Mouse (Mus musculus): ENCODE measurements around the gene Gsap. TPM values are rescaled to one million over a fixed set of nuclear protein-coding genes. Genes with fewer than 3 reads are reported as not detected.
"Not testable (repeated sequence)": the region's sequence is repeated elsewhere in the genome, so short reads cannot be mapped to it uniquely, and the experiment has no call there.

Gene Gsap
- polyA plus RNA-seq, 1 experiment from 2014 or later: 7.7 TPM

DNA sequence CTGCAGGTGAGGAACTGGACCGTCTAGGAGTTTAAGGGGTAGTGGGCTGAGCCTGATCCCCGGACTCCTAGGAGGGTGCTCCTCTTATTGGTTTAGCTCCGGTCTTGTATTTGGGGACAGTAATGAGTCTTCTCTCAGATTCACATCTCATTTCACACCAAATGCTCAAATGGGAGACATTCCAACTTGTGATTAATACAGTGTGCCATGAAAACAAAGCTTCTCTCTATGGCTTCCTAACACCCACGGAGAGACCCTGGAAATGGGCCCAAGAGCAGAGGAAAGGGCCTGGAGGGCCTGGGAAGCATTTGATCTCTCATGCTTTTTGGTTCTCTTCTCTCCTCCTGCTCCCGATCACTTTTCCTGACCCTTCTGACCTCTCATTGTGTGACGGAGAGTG, 14.7 kb upstream of the Gsap start:
- peaks cover 47% of the 10 kb centered on the region for H3K4me1 ChIP-seq (ENCODE audit: control insufficient read depth, insufficient read depth, low read length)
- peak overlapping the region; percentile 70 for H3K27ac ChIP-seq (ENCODE audit: low read depth, low read length)
- H3K27me3 ChIP-seq (replicated peaks; ENCODE audit: control insufficient read depth, insufficient read depth, low read length): no peaks in the 10 kb centered on the region
- WGBS: 32% methylated on average over 6 of the region's 6 CpGs
- H3K9ac ChIP-seq (ENCODE audit: low read length): no peak overlapping the region
- no peaks in the 10 kb centered on the region for H3K9me3 ChIP-seq (replicated peaks; ENCODE audit: control insufficient read depth, low read length)
- H3K4me3 ChIP-seq (ENCODE audit: low read depth, low read length): no peak overlapping the region
- no peaks in the 10 kb centered on the region for H3K36me3 ChIP-seq (ENCODE audit: control insufficient read depth, insufficient read depth, low read length)
- H3K4me2 ChIP-seq (ENCODE audit: low read length): no peak overlapping the region
- ATAC-seq (peak; percentile 32), DNase-seq (ENCODE audit: low spot score) (peak; percentile 89)

DNA sequence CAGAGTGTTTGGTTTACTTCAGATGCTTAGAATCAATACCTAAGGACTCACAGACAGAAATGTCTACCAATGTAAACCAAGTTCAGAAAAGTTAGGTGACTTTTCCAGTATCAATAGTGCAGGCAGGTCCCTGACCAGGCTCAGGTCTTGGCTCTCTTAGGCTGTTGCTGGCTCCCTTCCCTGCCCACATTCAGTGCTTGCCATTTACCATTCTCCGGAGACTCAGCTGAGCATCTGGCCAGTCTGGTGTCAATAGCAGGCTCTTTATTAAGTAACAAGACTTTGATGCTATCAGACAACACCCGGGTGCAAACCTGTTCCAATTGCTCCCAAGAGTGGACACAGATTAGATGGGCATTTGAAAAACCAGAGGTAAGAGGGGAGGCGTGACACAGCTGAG, 13.7 kb upstream of the Gsap start:
- ATAC-seq: no peak
- WGBS: 52% methylated on average over 3 of the region's 3 CpGs
- DNase-seq (ENCODE audit: low spot score): peak; percentile 58
- Histone ChIP-seq H3K9me3 (replicated peaks; ENCODE audit: control insufficient read depth, low read length) (no peaks in the 10 kb centered on the region), H3K9ac (ENCODE audit: low read length) (no peak overlapping the region), H3K36me3 (ENCODE audit: control insufficient read depth, insufficient read depth, low read length) (no peaks in the 10 kb centered on the region), H3K27me3 (replicated peaks; ENCODE audit: control insufficient read depth, insufficient read depth, low read length) (no peaks in the 10 kb centered on the region), H3K4me3 (ENCODE audit: low read depth, low read length) (no peak overlapping the region), H3K27ac (ENCODE audit: low read depth, low read length) (peak overlapping the region; percentile 21; the same call in 1 of the 2 replicates), H3K4me1 (ENCODE audit: control insufficient read depth, insufficient read depth, low read length) (peaks cover 47% of the 10 kb centered on the region), H3K4me2 (ENCODE audit: low read length) (no peak overlapping the region)

DNA sequence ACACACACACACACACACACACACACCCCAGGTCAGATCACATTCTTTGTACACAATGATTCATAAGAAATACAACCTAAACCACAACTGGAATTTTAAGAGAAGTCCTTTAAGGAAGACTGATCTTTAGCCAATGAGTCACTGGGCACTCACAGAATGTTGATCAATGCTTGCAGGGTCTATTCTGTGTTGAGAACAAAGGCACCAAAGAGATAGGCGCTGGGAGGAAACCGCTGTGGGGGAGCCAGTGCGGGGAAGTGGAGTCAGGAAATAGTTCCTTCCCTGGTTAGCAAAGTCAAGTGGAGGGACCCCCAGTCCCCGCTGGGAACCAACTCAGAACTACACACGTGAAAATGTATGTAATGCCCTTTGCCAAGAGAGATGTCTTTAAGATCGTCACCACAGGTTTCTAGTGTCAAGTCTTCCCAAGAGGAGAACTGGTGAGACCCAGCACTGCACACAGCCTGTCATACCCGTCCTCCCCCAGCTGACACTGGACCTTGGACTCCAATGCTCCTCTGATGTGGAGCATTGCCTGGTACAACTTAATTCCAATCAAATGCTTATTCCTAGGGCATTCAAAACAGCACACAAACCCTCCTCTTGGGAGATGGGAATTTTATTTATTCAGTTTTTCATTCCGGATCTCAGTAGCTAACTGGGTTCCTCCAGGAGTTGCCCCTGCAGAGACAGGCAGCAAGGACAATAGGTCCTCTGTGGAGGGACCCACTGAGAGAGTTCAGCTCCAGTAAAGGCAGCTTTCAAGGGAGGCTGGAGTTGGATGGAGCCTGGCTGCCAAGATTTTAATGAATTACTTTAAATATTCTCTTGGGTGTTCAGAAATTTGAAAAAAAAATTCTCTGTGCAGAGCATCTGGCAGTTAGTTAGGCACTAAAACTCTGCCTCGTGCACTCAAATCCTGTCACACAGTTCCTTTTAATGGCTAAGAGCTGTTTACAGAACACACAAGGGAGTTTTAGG, 10.6 kb upstream of the Gsap start:
- Histone ChIP-seq H3K4me2 (ENCODE audit: low read length) (peak overlapping the region; percentile 16; the same call in 1 of the 2 replicates), H3K4me1 (ENCODE audit: control insufficient read depth, insufficient read depth, low read length) (peaks cover 30% of the 10 kb centered on the region), H3K36me3 (ENCODE audit: control insufficient read depth, insufficient read depth, low read length) (no peaks in the 10 kb centered on the region), H3K9me3 (replicated peaks; ENCODE audit: control insufficient read depth, low read length) (no peaks in the 10 kb centered on the region), H3K9ac (ENCODE audit: low read length) (no peak overlapping the region), H3K4me3 (ENCODE audit: low read depth, low read length) (no peak overlapping the region), H3K27me3 (replicated peaks; ENCODE audit: control insufficient read depth, insufficient read depth, low read length) (no peaks in the 10 kb centered on the region), H3K27ac (ENCODE audit: low read depth, low read length) (peak overlapping the region; percentile 46)
- WGBS: 17% methylated on average over 9 of the region's 9 CpGs
- ATAC-seq (peak; percentile 74), DNase-seq (ENCODE audit: low spot score) (peak; percentile 72)

DNA sequence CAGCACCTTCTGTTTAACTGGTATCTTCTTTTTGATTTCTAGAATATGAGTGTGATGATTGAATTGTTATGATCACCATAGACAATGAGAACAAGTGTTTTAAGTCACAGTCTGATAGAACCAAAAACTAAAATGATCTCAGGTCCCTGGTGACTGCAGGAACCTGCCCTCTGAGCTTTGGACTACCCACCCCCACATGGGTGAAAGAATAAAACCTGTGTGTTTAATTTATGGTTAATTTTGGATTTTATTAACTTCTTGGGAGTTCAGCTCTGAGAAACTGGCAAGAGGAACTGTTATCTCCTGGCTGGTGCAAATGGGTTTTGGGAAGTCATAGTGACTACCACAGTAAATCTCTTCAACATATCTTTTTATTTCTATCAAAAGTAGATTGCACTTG, 6.6 kb upstream of the Gsap start:
- Histone ChIP-seq H3K9ac (ENCODE audit: low read length) (no peak overlapping the region), H3K9me3 (replicated peaks; ENCODE audit: control insufficient read depth, low read length) (no peaks in the 10 kb centered on the region), H3K27ac (ENCODE audit: low read depth, low read length) (no peak overlapping the region), H3K4me2 (ENCODE audit: low read length) (no peak overlapping the region), H3K27me3 (replicated peaks; ENCODE audit: control insufficient read depth, insufficient read depth, low read length) (no peaks in the 10 kb centered on the region), H3K4me1 (ENCODE audit: control insufficient read depth, insufficient read depth, low read length) (peaks cover 9% of the 10 kb centered on the region), H3K4me3 (ENCODE audit: low read depth, low read length) (no peak overlapping the region), H3K36me3 (ENCODE audit: control insufficient read depth, insufficient read depth, low read length) (no peaks in the 10 kb centered on the region)
- no peak for DNase-seq (ENCODE audit: low spot score)
- ATAC-seq: no peak

DNA sequence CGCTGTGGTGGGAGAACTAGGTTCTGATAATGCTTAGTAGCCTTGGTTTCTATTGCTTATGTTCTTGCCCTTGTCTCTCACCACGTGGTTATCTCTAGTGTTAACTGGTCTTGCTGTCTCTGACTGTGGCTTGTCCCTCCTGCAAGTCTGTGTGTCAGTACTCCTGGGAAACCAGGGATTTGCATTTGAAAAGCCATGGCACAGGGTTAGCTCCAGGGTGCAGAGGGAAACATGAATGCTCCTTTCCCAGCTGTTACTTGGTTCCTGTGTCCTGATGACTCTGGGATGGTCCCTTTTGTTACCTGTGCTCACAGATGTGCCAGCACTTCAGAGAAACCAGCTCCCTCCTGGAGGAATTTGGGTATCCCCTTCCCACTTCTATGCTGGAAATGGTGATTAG, 3.0 kb upstream of the Gsap start:
- DNase-seq (ENCODE audit: low spot score); H3K9ac ChIP-seq (ENCODE audit: low read length); H3K4me3 ChIP-seq (ENCODE audit: low read depth, low read length); H3K27ac ChIP-seq (ENCODE audit: low read depth, low read length); H3K36me3 ChIP-seq (ENCODE audit: control insufficient read depth, insufficient read depth, low read length); H3K4me1 ChIP-seq (ENCODE audit: control insufficient read depth, insufficient read depth, low read length); H3K9me3 ChIP-seq (replicated peaks; ENCODE audit: control insufficient read depth, low read length); H3K4me2 ChIP-seq (ENCODE audit: low read length); ATAC-seq; H3K27me3 ChIP-seq (replicated peaks; ENCODE audit: control insufficient read depth, insufficient read depth, low read length): not testable (repeated sequence)
- 64% methylated on average over 2 of the region's 2 CpGs for WGBS

DNA sequence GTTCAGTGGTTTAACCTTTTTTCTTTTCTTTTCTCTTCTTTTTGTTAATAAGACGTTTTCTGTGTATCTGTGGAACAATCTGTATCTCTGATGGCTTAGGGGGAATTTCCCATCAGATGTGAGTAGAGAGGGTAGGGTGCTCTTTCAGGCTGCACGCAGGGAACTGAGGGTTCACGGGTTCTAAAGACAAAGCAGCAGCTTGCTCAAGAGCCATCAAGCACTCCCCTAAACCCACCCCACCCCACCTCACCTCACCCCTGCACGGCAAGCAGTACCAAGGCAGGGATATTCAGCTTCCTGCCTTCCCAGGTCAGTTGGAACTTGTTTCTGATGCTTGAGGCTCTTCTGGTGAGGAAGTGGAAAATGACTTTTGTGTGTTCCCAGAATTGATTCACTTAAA, 766 bp downstream of the Gsap start:
- 4% methylated on average over 4 of the region's 4 CpGs for WGBS
- Histone ChIP-seq H3K9me3 (replicated peaks; ENCODE audit: control insufficient read depth, low read length) (no peaks in the 10 kb centered on the region), H3K4me3 (ENCODE audit: low read depth, low read length) (peak overlapping the region; percentile 49), H3K4me1 (ENCODE audit: control insufficient read depth, insufficient read depth, low read length) (peaks cover 6% of the 10 kb centered on the region; the same call in 1 of the 2 replicates), H3K36me3 (ENCODE audit: control insufficient read depth, insufficient read depth, low read length) (no peaks in the 10 kb centered on the region), H3K4me2 (ENCODE audit: low read length) (peak overlapping the region; percentile 74), H3K27me3 (replicated peaks; ENCODE audit: control insufficient read depth, insufficient read depth, low read length) (no peaks in the 10 kb centered on the region), H3K27ac (ENCODE audit: low read depth, low read length) (no peak overlapping the region), H3K9ac (ENCODE audit: low read length) (peak overlapping the region; percentile 73)
- DNase-seq (ENCODE audit: low spot score) (no peak), ATAC-seq (peak; percentile 47)

DNA sequence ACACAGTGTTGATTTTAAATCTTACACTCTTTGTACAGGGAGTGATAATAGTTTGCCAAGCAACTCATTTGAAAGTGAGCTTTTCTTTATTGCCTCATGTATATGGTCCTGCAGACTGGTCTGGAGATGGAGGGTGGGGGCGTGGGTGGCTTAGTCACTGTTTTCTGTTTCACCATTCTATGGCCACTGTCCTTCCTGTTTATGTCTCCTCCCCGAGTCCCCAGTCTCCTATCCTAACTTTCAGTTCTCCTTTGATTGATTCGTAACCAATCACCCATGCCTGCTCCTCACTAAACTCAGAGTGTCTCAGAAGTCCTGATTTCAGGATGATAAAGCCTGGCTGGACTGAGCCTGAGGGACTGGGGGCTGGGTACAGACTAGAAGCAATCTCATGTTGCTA, 2.4 kb downstream of the Gsap start:
- Histone ChIP-seq H3K4me1 (ENCODE audit: control insufficient read depth, insufficient read depth, low read length) (peaks cover 6% of the 10 kb centered on the region; the same call in 1 of the 2 replicates), H3K4me2 (ENCODE audit: low read length) (no peak overlapping the region), H3K27me3 (replicated peaks; ENCODE audit: control insufficient read depth, insufficient read depth, low read length) (no peaks in the 10 kb centered on the region), H3K27ac (ENCODE audit: low read depth, low read length) (no peak overlapping the region), H3K4me3 (ENCODE audit: low read depth, low read length) (no peak overlapping the region), H3K9me3 (replicated peaks; ENCODE audit: control insufficient read depth, low read length) (0 out of 2 replicates have a peak, but pooled peaks cover 4% of the 10 kb centered on the region), H3K36me3 (ENCODE audit: control insufficient read depth, insufficient read depth, low read length) (no peaks in the 10 kb centered on the region), H3K9ac (ENCODE audit: low read length) (no peak overlapping the region)
- WGBS: 67% methylated on average over 3 of the region's 3 CpGs
- DNase-seq (ENCODE audit: low spot score): no peak
- ATAC-seq: no peak

DNA sequence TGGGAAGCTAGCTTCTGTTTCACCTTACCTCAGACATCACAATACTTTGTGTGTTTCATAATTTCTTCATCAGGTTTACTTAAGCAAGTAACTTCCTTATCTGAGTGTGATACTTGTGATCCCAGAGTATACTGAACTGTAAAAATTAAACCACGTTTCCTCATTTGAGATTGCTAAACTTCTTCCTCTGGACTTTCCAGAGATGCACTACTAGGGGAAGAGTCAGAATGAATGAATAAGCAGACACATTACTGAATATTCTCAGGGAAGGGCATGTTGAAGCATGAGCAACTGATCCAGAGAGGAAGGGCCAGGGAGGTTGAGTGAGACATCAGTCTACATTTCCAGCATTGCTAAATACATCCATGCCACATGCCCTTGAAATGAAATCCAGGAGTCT, 3.0 kb downstream of the Gsap start:
- H3K4me3 ChIP-seq (ENCODE audit: low read depth, low read length): no peak overlapping the region
- H3K4me1 ChIP-seq (ENCODE audit: control insufficient read depth, insufficient read depth, low read length): peaks cover 6% of the 10 kb centered on the region; the same call in 1 of the 2 replicates
- H3K9ac ChIP-seq (ENCODE audit: low read length): no peak overlapping the region
- DNase-seq (ENCODE audit: low spot score) (no peak), ATAC-seq (no peak)
- no peaks in the 10 kb centered on the region for H3K27me3 ChIP-seq (replicated peaks; ENCODE audit: control insufficient read depth, insufficient read depth, low read length)
- no peak overlapping the region for H3K4me2 ChIP-seq (ENCODE audit: low read length)
- WGBS: 93% methylated on average over 1 of the region's 1 CpGs
- H3K27ac ChIP-seq (ENCODE audit: low read depth, low read length): no peak overlapping the region
- H3K36me3 ChIP-seq (ENCODE audit: control insufficient read depth, insufficient read depth, low read length): no peaks in the 10 kb centered on the region
- 0 out of 2 replicates have a peak, but pooled peaks cover 4% of the 10 kb centered on the region for H3K9me3 ChIP-seq (replicated peaks; ENCODE audit: control insufficient read depth, low read length)

DNA sequence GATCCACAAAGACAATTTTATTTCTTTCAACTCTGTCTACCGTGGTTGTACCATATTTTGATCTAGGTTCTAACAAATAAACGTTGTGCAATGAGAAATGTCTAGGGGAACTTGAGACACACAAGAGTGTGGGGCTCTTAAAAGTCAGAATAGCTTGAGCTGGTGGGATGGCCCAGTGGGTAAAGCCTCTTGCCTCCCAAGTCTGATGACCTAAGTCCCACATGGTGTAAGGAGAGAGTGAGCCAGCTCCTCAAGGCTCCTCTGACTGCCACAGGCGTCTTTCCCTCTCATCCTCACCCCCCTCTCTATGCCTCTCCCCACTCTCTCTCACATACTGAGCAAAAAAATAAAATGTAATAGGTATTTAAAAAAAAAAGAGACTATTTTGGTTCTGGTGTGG, 3.4 kb downstream of the Gsap start:
- ATAC-seq: no peak
- Histone ChIP-seq H3K36me3 (ENCODE audit: control insufficient read depth, insufficient read depth, low read length) (no peaks in the 10 kb centered on the region), H3K9me3 (replicated peaks; ENCODE audit: control insufficient read depth, low read length) (0 out of 2 replicates have a peak, but pooled peaks cover 4% of the 10 kb centered on the region), H3K4me2 (ENCODE audit: low read length) (no peak overlapping the region), H3K27me3 (replicated peaks; ENCODE audit: control insufficient read depth, insufficient read depth, low read length) (no peaks in the 10 kb centered on the region), H3K4me3 (ENCODE audit: low read depth, low read length) (no peak overlapping the region), H3K9ac (ENCODE audit: low read length) (no peak overlapping the region), H3K27ac (ENCODE audit: low read depth, low read length) (no peak overlapping the region), H3K4me1 (ENCODE audit: control insufficient read depth, insufficient read depth, low read length) (peaks cover 6% of the 10 kb centered on the region; the same call in 1 of the 2 replicates)
- DNase-seq (ENCODE audit: low spot score): no peak
- 84% methylated on average over 3 of the region's 3 CpGs for WGBS
